Comparison of ENCODE assay signal across 17 mouse cellular contexts in genomic region chr7:126332691-126333090, GRCm38 (mm10).
"Had no signal": no experiment of that assay in that cellular context is flagged by ENCODE, and none has a peak within 500 bp of the region (broad histone marks: within the 10 kb centered on the region; RNA-seq: fewer than 3 reads in every experiment).

No protein-coding gene starts in this region.

- H3K9me3 ChIP-seq: limb, embryonic 12.5 days; liver, embryonic 13.5 days; midbrain, embryonic 15.5 days; neural tube, embryonic 12.5 days; stomach, embryonic 15.5 days had no signal

- H3K27me3 ChIP-seq: limb, embryonic 12.5 days; liver, embryonic 13.5 days; megakaryocyte, embryonic 14.5 days; midbrain, embryonic 15.5 days; neural tube, embryonic 12.5 days; stomach, embryonic 15.5 days had no signal

- DNase-seq: kidney, adult 11 months; kidney, postnatal 10 days; kidney, postnatal 4 days; liver; liver, embryonic 13.5 days; liver, postnatal 0 days; lung, postnatal 14 days; right cerebral cortex, postnatal 4 days; spleen, adult 18-20 months; thymus, postnatal 36 days had no signal

- ATAC-seq: liver, postnatal 0 days; midbrain, embryonic 15.5 days had no signal

- H3K4me1 ChIP-seq: limb, embryonic 12.5 days; liver, embryonic 13.5 days; midbrain, embryonic 15.5 days; neural tube, embryonic 12.5 days; stomach, embryonic 15.5 days had no signal

- H3K9ac ChIP-seq: limb, embryonic 12.5 days; liver, embryonic 13.5 days; liver, postnatal 0 days; midbrain, embryonic 15.5 days; neural tube, embryonic 12.5 days; stomach, embryonic 15.5 days had no signal

- H3K4me3 ChIP-seq: limb, embryonic 12.5 days; liver, embryonic 13.5 days; megakaryocyte, embryonic 14.5 days; midbrain, embryonic 15.5 days; neural tube, embryonic 12.5 days; stomach, embryonic 15.5 days had no signal

- H3K4me2 ChIP-seq: limb, embryonic 12.5 days; liver, embryonic 13.5 days; midbrain, embryonic 11.5 days; midbrain, embryonic 15.5 days; neural tube, embryonic 12.5 days; stomach, embryonic 15.5 days had no signal

- H3K27ac ChIP-seq: limb, embryonic 12.5 days; liver, embryonic 13.5 days; macrophage; midbrain, embryonic 15.5 days; neural tube, embryonic 12.5 days; stomach, embryonic 15.5 days had no signal

- H3K36me3 ChIP-seq: limb, embryonic 12.5 days; liver, embryonic 13.5 days; midbrain, embryonic 15.5 days; neural tube, embryonic 12.5 days; stomach, embryonic 15.5 days had no signal
